ENCODE assay signal across 20 mouse cellular contexts in genomic region chr2:163574321-163574720, GRCm38 (mm10). TPM values are rescaled to one million over a fixed set of nuclear protein-coding genes. Genes with fewer than 3 reads are reported as not detected.
DNase-seq lines count a peak whose midpoint lies in the region; TF ChIP-seq lines count a peak whose summit lies in the region.
"Had no signal": no experiment of that assay in that cellular context is flagged by ENCODE, and none has a peak within 500 bp of the region (broad histone marks: within the 10 kb centered on the region; RNA-seq: fewer than 3 reads in every experiment).

No protein-coding gene starts in this region.

- intact Hi-C loops in gastrocnemius, postnatal 14 days (cut with DNase I; ENCODE audit: low total_unique reads), result no loop called here

- no peak for TF ChIP-seq CTCF in small intestine, adult 2 months (IDR thresholded peaks at IDR 0.05; ENCODE audit: extremely low read depth, insufficient read length, insufficient replicate concordance, low read depth, low read length)

- H3K36me3 ChIP-seq in small intestine, adult 2 months (ENCODE audit: control insufficient read depth, insufficient read depth, low read length), result peaks cover 32% of the 10 kb centered on the region
- H3K36me3 ChIP-seq: embryonic facial prominence, embryonic 13.5 days; G1E; heart, embryonic 13.5 days; hindbrain, embryonic 15.5 days had no signal

- peak; percentile 41; the same call in 1 of the 2 replicates for TF ChIP-seq POLR2A in small intestine, adult 2 months (IDR thresholded peaks at IDR 0.05; ENCODE audit: low read depth, low read length)

- peak overlapping the region; percentile 97 for H3K27ac ChIP-seq in small intestine, adult 2 months (ENCODE audit: insufficient read depth, low read depth, low read length)
- H3K27ac ChIP-seq: embryonic facial prominence, embryonic 13.5 days; forebrain, embryonic 13.5 days; heart, embryonic 13.5 days; hindbrain, embryonic 15.5 days had no signal

- 16% methylated on average over 3 of the region's 3 CpGs for WGBS in small intestine, adult 2 months

- H3K27me3 ChIP-seq in small intestine, adult 2 months (ENCODE audit: control insufficient read depth, insufficient read depth, low read length), result no peaks in the 10 kb centered on the region
- H3K27me3 ChIP-seq: embryonic facial prominence, embryonic 13.5 days; forebrain, embryonic 13.5 days; hindbrain, embryonic 15.5 days had no signal

- peak; percentile 13 for DNase-seq in adrenal gland, postnatal 10 days
- no peak for DNase-seq in adrenal gland, postnatal 14 days
- DNase-seq in testis, postnatal 14 days (ENCODE audit: low spot score), result peak; percentile 31
- no peak for DNase-seq in testis, postnatal 10 days (ENCODE audit: low spot score)
- no peak for DNase-seq in thymus, postnatal 36 days
- no peak for DNase-seq in gastrocnemius, postnatal 14 days
- DNase-seq: adrenal gland, postnatal 25 days; B cell, adult 2 months; cerebellum, adult 18-20 months; cerebellum, adult 9-11 months; cerebellum, postnatal 36 days; forebrain, postnatal 0 days; gastrocnemius, postnatal 25 days; heart, postnatal 36 days had no signal

- peaks cover 52% of the 10 kb centered on the region for H3K4me1 ChIP-seq in small intestine, adult 2 months (ENCODE audit: control insufficient read depth, insufficient read depth, insufficient read length, low read length)
- H3K4me1 ChIP-seq: embryonic facial prominence, embryonic 13.5 days; forebrain, embryonic 13.5 days; heart, embryonic 13.5 days; hindbrain, embryonic 15.5 days had no signal

- H3K4me3 ChIP-seq in small intestine, adult 2 months (ENCODE audit: low read depth, low read length), result no peak overlapping the region
- H3K4me3 ChIP-seq: embryonic facial prominence, embryonic 13.5 days; forebrain, embryonic 13.5 days; heart, embryonic 13.5 days; hindbrain, embryonic 15.5 days had no signal

RNA-seq across cellular contexts. Expression of gene Ttpal, which starts 27.8 kb away (rescaled TPM):
- total RNA-seq in adrenal gland, postnatal 10 days (2021), result 10 to 100 TPM; 24.8 to 26.4 TPM
- 29.9 and 33.4 TPM in 2 replicates for total RNA-seq in adrenal gland, postnatal 14 days (2021)
- 8.3 and 16.0 TPM in 2 replicates for polyA plus RNA-seq in small intestine, adult 2 months (2012; rRNA removed)
- 1 to 10 TPM; 7.7 to 8.2 TPM for total RNA-seq in gastrocnemius, postnatal 14 days (2021)

Comparison
In these comparisons a context has a peak if more than half of its experiments do, and no peak if none do; other contexts are left out.
1. DNase-seq: peak in adrenal gland, postnatal 10 days (single experiment) and testis, postnatal 14 days (single experiment); none in adrenal gland, postnatal 14 days (single experiment), testis, postnatal 10 days (single experiment), thymus, postnatal 36 days (0 of 2) and gastrocnemius, postnatal 14 days (single experiment).